Mouse (Mus musculus) heart, adult 18-20 months (tissue): ENCODE data around the gene Vmn1r132. TPM values are rescaled to one million over a fixed set of nuclear protein-coding genes. Genes with fewer than 3 reads are reported as not detected.
"Not testable (repeated sequence)": the region's sequence is repeated elsewhere in the genome, so short reads cannot be mapped to it uniquely, and the experiment has no call there.

Experiments used
- DNase-seq, 2 experiments: peaks; one replicate each; pipeline ENCODE4 v3.0.0; 2021 to 2022; ENCODE audit warnings: mixed read lengths in 1 of 2
- long read RNA-seq, 2 experiments: library from polyadenylated mRNA; stranded (forward); transcript quantifications; one replicate each; pipeline ENCODE4 v2.0.0; 2021
- total RNA-seq, 2 experiments: library from RNA; stranded (reverse); gene quantifications; 2 replicates each; pipeline ENCODE4 v1.2.3; 2021

Vmn1r132 gene
- total RNA-seq, result not detected
- long read RNA-seq, experiment 1, result 0 reads
- long read RNA-seq, experiment 2, result 0 reads

DNA sequence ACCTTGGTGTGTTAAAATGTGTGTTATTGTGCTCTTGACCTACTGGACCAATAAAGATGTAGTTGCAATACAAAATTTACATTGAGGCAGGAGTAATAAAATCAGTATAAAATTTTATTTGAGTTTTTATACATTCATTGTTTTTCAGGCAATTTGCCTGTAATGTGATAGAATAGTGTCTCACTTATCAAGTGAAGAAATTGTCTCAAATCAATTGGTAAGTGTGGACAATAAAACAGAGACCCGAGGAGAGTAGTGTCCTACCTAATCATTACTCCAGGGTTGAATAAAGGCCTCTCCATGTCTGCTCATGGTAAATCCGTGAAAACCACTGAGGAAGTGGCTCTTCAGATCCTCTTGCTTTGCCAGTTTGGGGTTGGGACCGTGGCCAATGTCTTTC is at the start of gene Vmn1r132:
Gene Vmn1r132 (plus strand): TSS at position 301 of the 400 bp plus-strand sequence.
- DNase-seq, result not testable (repeated sequence)

Other genes with a start within 250 kb of the Vmn1r132 start
- gene Gm6882, start 181.3 kb upstream of the Vmn1r132 start, total RNA-seq, result not detected
- not detected for gene Vmn1r130, start 102.3 kb upstream of the Vmn1r132 start, total RNA-seq
- gene Vmn1r131, start 68.0 kb upstream of the Vmn1r132 start, total RNA-seq, result not detected
- gene Gm4175, start 147.4 kb downstream of the Vmn1r132 start, total RNA-seq, result not detected
- gene Gm4177, start 182.6 kb downstream of the Vmn1r132 start, total RNA-seq, result not detected
- not detected for gene Vmn1r135, start 218.3 kb downstream of the Vmn1r132 start, total RNA-seq
- gene Gm5725, start 230.2 kb downstream of the Vmn1r132 start, total RNA-seq, result not detected